Mouse (Mus musculus): ENCODE measurements around the gene Flt3l. TPM values are rescaled to one million over a fixed set of nuclear protein-coding genes. Genes with fewer than 3 reads are reported as not detected.

The Flt3l gene
- polyA plus RNA-seq, 1 experiment, result 6.8 TPM

DNA sequence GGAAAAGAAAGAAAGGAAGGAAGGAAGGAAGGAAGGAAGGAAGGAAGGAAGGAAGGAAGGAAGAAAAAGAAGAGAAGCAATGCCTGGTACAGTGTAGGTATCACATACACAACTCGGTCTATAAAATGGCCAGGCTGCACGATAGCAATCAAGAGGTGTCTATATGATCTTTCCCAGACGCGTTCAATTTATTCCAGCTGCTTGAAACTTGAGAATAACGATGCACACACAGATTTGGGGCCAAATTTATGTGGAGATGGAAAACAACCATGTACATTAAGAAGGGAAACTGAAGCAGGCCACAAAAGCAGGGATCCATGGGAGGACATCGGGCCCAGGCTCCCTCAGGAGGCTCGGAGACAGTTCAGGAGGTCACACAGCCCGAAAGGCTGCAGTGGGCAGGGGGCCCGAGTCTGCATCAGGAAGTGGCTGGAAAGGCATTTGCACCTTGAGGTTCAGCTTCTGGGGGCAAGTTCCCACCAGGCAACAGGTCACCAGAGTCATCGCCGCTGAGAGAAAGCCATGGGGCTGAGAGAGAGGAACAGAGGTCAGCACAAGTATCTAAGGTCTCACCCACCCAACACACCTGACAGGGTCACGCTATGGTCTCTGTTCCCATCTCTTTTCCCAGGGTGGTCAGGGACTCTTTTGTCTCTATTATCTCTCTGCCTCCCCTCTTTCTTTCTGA, 43.3 kb downstream of the Flt3l start:
- Histone ChIP-seq H3K4me1 (ENCODE audit: control insufficient read depth, insufficient read depth, insufficient read length, low read length) (peaks cover 12% of the 10 kb centered on the region), H3K27ac (replicated peaks; ENCODE audit: low read depth, low read length) (no peak overlapping the region), H3K4me3 (ENCODE audit: insufficient read depth, low read depth, low read length) (no peak overlapping the region)

DNA sequence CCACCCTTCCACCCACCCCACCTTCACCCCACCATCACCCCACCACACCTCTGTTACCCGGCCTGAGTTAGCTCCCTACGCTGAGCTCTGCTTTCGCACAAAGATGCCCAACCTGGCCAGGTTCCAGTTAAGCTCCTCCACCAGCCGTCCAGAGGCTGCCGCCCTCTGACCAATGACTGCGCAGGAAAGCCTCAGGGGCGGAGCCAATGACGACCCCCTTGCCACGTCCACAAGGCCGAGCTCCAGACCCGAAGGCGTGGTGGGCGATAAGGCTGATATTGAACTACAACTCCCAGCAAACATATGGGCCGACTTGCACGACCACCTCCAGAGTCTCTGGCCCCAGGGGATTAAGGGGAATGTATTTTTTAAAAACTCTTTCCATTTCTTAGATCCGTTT, 44.2 kb downstream of the Flt3l start, which contains the start of gene Rcn3:
Rcn3 (minus strand) TSS at position 174 of the 400 bp plus-strand sequence.
- H3K4me1 ChIP-seq (ENCODE audit: control insufficient read depth, insufficient read depth, insufficient read length, low read length), result peaks cover 5% of the 10 kb centered on the region; the same call in 1 of the 2 replicates
- H3K27ac ChIP-seq (replicated peaks; ENCODE audit: low read depth, low read length), result no peak within 1 kb of the TSS
- H3K4me3 ChIP-seq (ENCODE audit: insufficient read depth, low read depth, low read length), result peak within 1 kb of the TSS; percentile 40

DNA sequence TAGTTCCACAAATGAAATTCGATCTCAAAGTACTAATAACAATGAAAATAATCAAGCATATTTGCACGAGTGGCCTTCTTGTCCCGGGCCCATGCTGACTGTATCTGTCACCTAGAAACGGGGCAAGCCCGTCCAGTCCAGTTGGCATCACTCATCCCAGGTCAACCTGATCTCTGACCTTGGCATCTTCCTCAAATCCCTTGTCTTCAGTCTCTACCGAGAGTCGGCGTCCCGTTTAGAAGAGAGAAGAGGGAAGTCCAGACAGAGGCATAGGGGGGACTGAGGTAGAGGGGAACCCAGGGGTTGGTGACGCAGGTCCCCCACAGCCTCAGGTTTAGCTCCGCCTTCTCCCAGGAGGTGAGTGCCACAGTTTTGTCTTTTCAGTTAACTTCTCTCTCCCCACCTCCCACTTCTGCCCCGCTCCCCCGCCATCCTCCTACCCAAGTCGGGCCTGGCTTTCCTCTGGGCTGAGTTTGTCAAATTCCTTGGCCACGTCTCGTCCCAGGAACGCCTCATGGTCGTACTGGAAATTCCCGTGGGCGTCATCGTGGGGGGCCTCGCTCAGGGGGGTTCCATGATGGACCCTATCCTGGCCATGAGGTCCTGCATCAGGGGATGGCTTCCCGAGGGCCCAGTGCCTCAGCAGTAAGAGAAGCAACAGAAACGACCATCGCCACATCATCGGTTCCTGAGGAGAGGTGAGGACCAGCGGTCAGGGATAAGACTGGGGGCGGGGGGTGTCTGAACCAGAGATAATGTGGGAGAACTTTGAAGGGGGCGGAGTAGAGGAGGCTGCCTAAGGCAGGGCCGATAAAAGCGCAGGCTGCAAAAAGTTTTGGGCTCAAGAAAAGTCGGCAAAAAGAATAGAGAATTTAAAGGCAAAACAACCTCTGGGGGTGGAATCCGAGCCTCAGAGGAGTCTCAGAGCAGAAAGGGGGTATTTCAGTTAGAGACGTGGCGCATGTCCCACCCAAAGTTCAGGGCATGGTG, 44.9 kb downstream of the Flt3l start:
- Histone ChIP-seq H3K27ac (replicated peaks; ENCODE audit: low read depth, low read length) (no peak overlapping the region), H3K4me1 (ENCODE audit: control insufficient read depth, insufficient read depth, insufficient read length, low read length) (peaks cover 5% of the 10 kb centered on the region; the same call in 1 of the 2 replicates), H3K4me3 (ENCODE audit: insufficient read depth, low read depth, low read length) (peak overlapping the region; percentile 40)

DNA sequence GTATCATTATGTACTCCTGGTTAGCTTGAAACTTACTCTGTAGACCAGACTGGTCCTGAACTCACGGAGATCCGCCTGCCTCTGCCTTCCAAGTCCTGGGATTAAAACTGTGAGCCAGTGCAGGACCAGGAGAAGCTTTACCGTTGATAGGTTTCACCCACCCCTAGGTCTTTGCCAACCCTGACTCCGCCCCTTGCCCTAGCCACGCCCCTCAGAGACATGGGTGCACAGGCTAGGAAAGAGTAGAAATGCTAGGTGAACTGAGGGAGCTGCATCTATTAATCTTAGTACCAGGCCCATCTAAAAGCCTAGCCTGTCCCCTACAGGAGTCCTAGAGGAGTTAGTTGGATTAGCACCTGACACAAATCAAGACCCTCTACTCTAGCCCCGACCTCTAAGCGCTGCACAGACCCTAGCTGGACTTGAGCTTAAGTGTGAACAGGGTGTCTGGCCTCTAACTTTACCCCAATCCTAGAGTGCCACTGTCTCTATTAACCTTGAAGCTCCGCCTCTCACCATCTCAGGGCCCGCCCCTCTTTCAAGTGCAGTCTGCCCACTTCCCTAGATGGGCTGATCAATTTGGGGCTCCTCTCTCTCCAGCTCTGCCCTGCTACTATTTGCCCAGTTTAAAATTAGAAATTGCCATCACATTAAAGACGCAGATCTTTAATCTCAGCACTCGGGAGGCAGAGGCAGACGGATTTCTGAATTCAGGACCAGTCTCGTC, 45.8 kb downstream of the Flt3l start:
- peak overlapping the region; percentile 40; the same call in 1 of the 2 replicates for H3K4me3 ChIP-seq (ENCODE audit: insufficient read depth, low read depth, low read length)
- H3K4me1 ChIP-seq (ENCODE audit: control insufficient read depth, insufficient read depth, insufficient read length, low read length), result peaks cover 5% of the 10 kb centered on the region; the same call in 1 of the 2 replicates
- no peak overlapping the region for H3K27ac ChIP-seq (replicated peaks; ENCODE audit: low read depth, low read length)

DNA sequence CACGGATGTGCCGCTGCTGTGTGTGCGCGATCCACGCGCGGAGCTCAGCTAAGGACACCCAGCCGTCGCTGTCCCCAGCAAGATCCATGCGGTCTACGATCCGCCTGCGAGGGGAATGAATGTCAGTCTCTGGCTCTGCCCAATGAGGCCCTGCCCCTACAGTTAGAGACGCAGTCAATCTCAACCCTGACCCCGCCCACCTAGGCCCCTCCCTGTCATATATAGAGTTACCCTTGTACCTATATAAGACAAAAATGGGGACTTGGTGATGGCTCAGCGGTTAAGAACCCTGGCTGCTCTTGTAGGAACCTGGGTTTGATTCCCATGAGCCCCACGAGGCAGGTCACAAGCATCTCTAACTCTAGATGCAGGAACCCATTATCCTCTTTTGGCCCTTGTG, 47.6 kb downstream of the Flt3l start:
- H3K4me1 ChIP-seq (ENCODE audit: control insufficient read depth, insufficient read depth, insufficient read length, low read length), result peaks cover 5% of the 10 kb centered on the region; the same call in 1 of the 2 replicates
- H3K27ac ChIP-seq (replicated peaks; ENCODE audit: low read depth, low read length), result no peak overlapping the region
- H3K4me3 ChIP-seq (ENCODE audit: insufficient read depth, low read depth, low read length), result no peak overlapping the region

DNA sequence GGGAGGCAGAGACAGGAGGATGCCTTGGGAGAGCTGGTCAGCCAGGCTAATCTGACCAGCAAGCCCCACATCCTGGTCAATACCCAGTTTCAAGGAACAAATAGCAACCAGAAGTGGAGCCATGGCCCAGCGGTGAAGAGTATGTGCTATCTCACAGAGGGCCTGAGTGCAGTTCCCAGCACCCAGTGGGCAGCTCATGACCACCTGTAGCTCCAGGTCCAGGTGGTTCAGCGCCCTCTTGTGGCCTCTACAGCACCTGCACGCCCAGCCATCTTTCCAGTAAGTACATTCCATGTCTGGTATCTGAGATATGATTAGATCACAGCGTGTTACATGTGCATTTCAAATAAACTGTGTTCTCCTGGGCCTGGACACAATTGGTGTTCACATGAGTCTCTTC, 50.1 kb downstream of the Flt3l start:
- Histone ChIP-seq H3K4me1 (ENCODE audit: control insufficient read depth, insufficient read depth, insufficient read length, low read length) (peaks cover 10% of the 10 kb centered on the region), H3K4me3 (ENCODE audit: insufficient read depth, low read depth, low read length) (no peak overlapping the region), H3K27ac (replicated peaks; ENCODE audit: low read depth, low read length) (no peak overlapping the region)

- peak overlapping the region; percentile 22; the same call in 1 of the 2 replicates for H3K4me3 ChIP-seq (ENCODE audit: insufficient read depth, low read depth, low read length)
- H3K27ac ChIP-seq (replicated peaks; ENCODE audit: low read depth, low read length), result peak overlapping the region; percentile 95
- H3K4me1 ChIP-seq (ENCODE audit: control insufficient read depth, insufficient read depth, insufficient read length, low read length), result peaks cover 10% of the 10 kb centered on the region
Measured at GRCm38 (mm10) chr7:45083300-45083890, 52.8 kb downstream of the Flt3l start.

GRCm38 (mm10) chr7:45082401-45083299, 53.6 kb downstream of the Flt3l start:
- Histone ChIP-seq H3K4me1 (ENCODE audit: control insufficient read depth, insufficient read depth, insufficient read length, low read length) (peaks cover 10% of the 10 kb centered on the region), H3K27ac (replicated peaks; ENCODE audit: low read depth, low read length) (peak overlapping the region; percentile 95), H3K4me3 (ENCODE audit: insufficient read depth, low read depth, low read length) (peak overlapping the region; percentile 22)

- Histone ChIP-seq H3K27ac (replicated peaks; ENCODE audit: low read depth, low read length) (peak overlapping the region; percentile 31), H3K4me1 (ENCODE audit: control insufficient read depth, insufficient read depth, insufficient read length, low read length) (peaks cover 10% of the 10 kb centered on the region), H3K4me3 (ENCODE audit: insufficient read depth, low read depth, low read length) (no peak overlapping the region)
Measured at GRCm38 (mm10) chr7:45081016-45081415, 55.2 kb downstream of the Flt3l start.

- Histone ChIP-seq H3K4me1 (ENCODE audit: control insufficient read depth, insufficient read depth, insufficient read length, low read length) (peaks cover 12% of the 10 kb centered on the region), H3K27ac (replicated peaks; ENCODE audit: low read depth, low read length) (no peak overlapping the region), H3K4me3 (ENCODE audit: insufficient read depth, low read depth, low read length) (no peak overlapping the region)
Measured at GRCm38 (mm10) chr7:45079856-45080255, 56.4 kb downstream of the Flt3l start.

Other genes starting within 250 kb of the Flt3l start
- 21.6 and 21.8 TPM in 2 replicates for gene Med25, start 243.7 kb downstream of the Flt3l start, polyA plus RNA-seq (2012; ENCODE audit: insufficient read depth, insufficient read length, missing spikeins)
- gene Fuz, start 240.4 kb downstream of the Flt3l start, polyA plus RNA-seq (2012; ENCODE audit: insufficient read depth, insufficient read length, missing spikeins), result 12.7 and 17.1 TPM in 2 replicates
- 21.5 and 23.0 TPM in 2 replicates for gene Ap2a1, start 206.9 kb downstream of the Flt3l start, polyA plus RNA-seq (2012; ENCODE audit: insufficient read depth, insufficient read length, missing spikeins)
- gene Tsks, start 193.2 kb downstream of the Flt3l start, polyA plus RNA-seq (2012; ENCODE audit: insufficient read depth, insufficient read length, missing spikeins), result not detected in 2 replicates
- gene Cpt1c, start 161.6 kb downstream of the Flt3l start, polyA plus RNA-seq (2012; ENCODE audit: insufficient read depth, insufficient read length, missing spikeins), result 0.58 and 0.75 TPM in 2 replicates
- 47.1 and 73.7 TPM in 2 replicates for gene Prmt1, start 149.9 kb downstream of the Flt3l start, polyA plus RNA-seq (2012; ENCODE audit: insufficient read depth, insufficient read length, missing spikeins)
- gene Irf3, start 138.8 kb downstream of the Flt3l start, polyA plus RNA-seq (2012; ENCODE audit: insufficient read depth, insufficient read length, missing spikeins), result 40.8 and 41.4 TPM in 2 replicates
- 8.9 and 9.1 TPM in 2 replicates for gene Bcl2l12, start 137.7 kb downstream of the Flt3l start, polyA plus RNA-seq (2012; ENCODE audit: insufficient read depth, insufficient read length, missing spikeins)
- gene Scaf1, start 120.1 kb downstream of the Flt3l start, polyA plus RNA-seq (2012; ENCODE audit: insufficient read depth, insufficient read length, missing spikeins), result 26.3 and 27.5 TPM in 2 replicates
- gene Rras, start 118.5 kb downstream of the Flt3l start, polyA plus RNA-seq (2012; ENCODE audit: insufficient read depth, insufficient read length, missing spikeins), result 76.5 and 82.6 TPM in 2 replicates
- gene Prr12, start 83.6 kb downstream of the Flt3l start, polyA plus RNA-seq (2012; ENCODE audit: insufficient read depth, insufficient read length, missing spikeins), result 4.8 and 5.4 TPM in 2 replicates
- gene Nosip, start 74.0 kb downstream of the Flt3l start, polyA plus RNA-seq (2012; ENCODE audit: insufficient read depth, insufficient read length, missing spikeins), result 24.3 and 26.8 TPM in 2 replicates
- gene Prrg2, start 73.8 kb downstream of the Flt3l start, polyA plus RNA-seq (2012; ENCODE audit: insufficient read depth, insufficient read length, missing spikeins), result 17.2 and 33.8 TPM in 2 replicates
- 12.7 and 16.4 TPM in 2 replicates for gene Rcn3, start 44.2 kb downstream of the Flt3l start, polyA plus RNA-seq (2012; ENCODE audit: insufficient read depth, insufficient read length, missing spikeins)
- gene Fcgrt, start 32.6 kb downstream of the Flt3l start, polyA plus RNA-seq (2012; ENCODE audit: insufficient read depth, insufficient read length, missing spikeins), result 167 and 170 TPM in 2 replicates
- gene Rps11, start 12.0 kb downstream of the Flt3l start, polyA plus RNA-seq (2012; ENCODE audit: insufficient read depth, insufficient read length, missing spikeins), result 1,258 and 1,344 TPM in 2 replicates
- gene Rpl13a, start 7.7 kb downstream of the Flt3l start, polyA plus RNA-seq (2012; ENCODE audit: insufficient read depth, insufficient read length, missing spikeins), result 1,142 and 1,278 TPM in 2 replicates
- not detected in 2 replicates for gene Gm45713, start 201 bp downstream of the Flt3l start, polyA plus RNA-seq (2012; ENCODE audit: insufficient read depth, insufficient read length, missing spikeins)
- 50.5 and 66.3 TPM in 2 replicates for gene Pih1d1, start 17.9 kb upstream of the Flt3l start, polyA plus RNA-seq (2012; ENCODE audit: insufficient read depth, insufficient read length, missing spikeins)
- gene Aldh16a1, start 18.2 kb upstream of the Flt3l start, polyA plus RNA-seq (2012; ENCODE audit: insufficient read depth, insufficient read length, missing spikeins), result 28.0 and 30.9 TPM in 2 replicates
- gene Slc17a7, start 27.5 kb upstream of the Flt3l start, polyA plus RNA-seq (2012; ENCODE audit: insufficient read depth, insufficient read length, missing spikeins), result not detected in 2 replicates
- gene Gfy, start 43.1 kb upstream of the Flt3l start, polyA plus RNA-seq (2012; ENCODE audit: insufficient read depth, insufficient read length, missing spikeins), result not detected in 2 replicates
- not detected in 2 replicates for gene Pth2, start 44.6 kb upstream of the Flt3l start, polyA plus RNA-seq (2012; ENCODE audit: insufficient read depth, insufficient read length, missing spikeins)
- not detected in 2 replicates for gene Ccdc155, start 68.5 kb upstream of the Flt3l start, polyA plus RNA-seq (2012; ENCODE audit: insufficient read depth, insufficient read length, missing spikeins)
- gene Dkkl1, start 75.7 kb upstream of the Flt3l start, polyA plus RNA-seq (2012; ENCODE audit: insufficient read depth, insufficient read length, missing spikeins), result not detected in 2 replicates
- gene Tead2, start 79.3 kb upstream of the Flt3l start, polyA plus RNA-seq (2012; ENCODE audit: insufficient read depth, insufficient read length, missing spikeins), result 3.2 and 4.9 TPM in 2 replicates
- gene Cd37, start 102.7 kb upstream of the Flt3l start, polyA plus RNA-seq (2012; ENCODE audit: insufficient read depth, insufficient read length, missing spikeins), result 4.1 and 4.5 TPM in 2 replicates
- gene Slc6a16, start 104.7 kb upstream of the Flt3l start, polyA plus RNA-seq (2012; ENCODE audit: insufficient read depth, insufficient read length, missing spikeins), result not detected in 2 replicates
- not detected in 2 replicates for gene Slc6a21, start 141.1 kb upstream of the Flt3l start, polyA plus RNA-seq (2012; ENCODE audit: insufficient read depth, insufficient read length, missing spikeins)
- 4.0 and 5.0 TPM in 2 replicates for gene Trpm4, start 197.3 kb upstream of the Flt3l start, polyA plus RNA-seq (2012; ENCODE audit: insufficient read depth, insufficient read length, missing spikeins)
- 8.1 and 16.2 TPM in 2 replicates for gene Hrc, start 198.9 kb upstream of the Flt3l start, polyA plus RNA-seq (2012; ENCODE audit: insufficient read depth, insufficient read length, missing spikeins)
- not detected in 2 replicates for gene Ppfia3, start 230.6 kb upstream of the Flt3l start, polyA plus RNA-seq (2012; ENCODE audit: insufficient read depth, insufficient read length, missing spikeins)
- gene Lin7b, start 234.2 kb upstream of the Flt3l start, polyA plus RNA-seq (2012; ENCODE audit: insufficient read depth, insufficient read length, missing spikeins), result not detected in 2 replicates